Mouse (Mus musculus) liver, embryonic 16.5 days (tissue): ENCODE measurements around the gene Rab43. TPM values are rescaled to one million over a fixed set of nuclear protein-coding genes. Genes with fewer than 3 reads are reported as not detected.

ENCODE experiments used
- ATAC-seq: fragments of 200-750 bp; cut with Nextera tagmentation; 2 replicates; pipeline ENCODE4 v1.8.0; 2017; ENCODE audit warnings: low read depth, mild to moderate bottlenecking, moderate number of reproducible peaks, moderate library complexity
- H3K27ac ChIP-seq: fragments of 300-500 bp; sonication (generic); 2 replicates; pipeline ENCODE4 v1.5.1; 2014; ENCODE audit warnings: mild to moderate bottlenecking, low read length
- H3K27me3 ChIP-seq: fragments of 300-500 bp; sonication (generic); 2 replicates; pipeline ENCODE4 v1.6.1; 2014; ENCODE audit warnings: low read depth, low read length, mixed read lengths; ENCODE audit not compliant: control insufficient read depth, insufficient read depth
- H3K36me3 ChIP-seq: fragments of 300-500 bp; sonication (generic); 2 replicates; pipeline ENCODE4 v1.6.1; 2014; ENCODE audit warnings: mild to moderate bottlenecking; ENCODE audit not compliant: control insufficient read depth, insufficient read depth
- H3K4me1 ChIP-seq: fragments of 300-500 bp; sonication (generic); 2 replicates; pipeline ENCODE4 v1.6.1; 2014; ENCODE audit warnings: low read depth, low read length, mixed read lengths; ENCODE audit not compliant: control insufficient read depth
- H3K4me2 ChIP-seq: fragments of 300-500 bp; sonication (generic); 2 replicates; pipeline ENCODE4 v1.6.1; 2014; ENCODE audit warnings: low read depth, low read length, mixed read lengths
- H3K4me3 ChIP-seq: fragments of 300-500 bp; sonication (generic); 2 replicates; pipeline ENCODE4 v1.5.1; 2014; ENCODE audit warnings: low read depth, mild to moderate bottlenecking, low read length
- H3K9ac ChIP-seq: fragments of 300-500 bp; sonication (generic); 2 replicates; pipeline ENCODE4 v1.6.1; 2014; ENCODE audit warnings: low read depth, low read length
- H3K9me3 ChIP-seq: fragments of 300-500 bp; sonication (generic); replicated peaks from 2 replicates; pipeline ENCODE4 v1.6.1; 2016; ENCODE audit warnings: low read length; ENCODE audit not compliant: control insufficient read depth
- WGBS: fragments of 180-500 bp; shearing (Covaris S2); extraction: QIAGEN DNeasy Blood & Tissue Kit; methylation state at CpG from one replicate; pipeline ENCODE4 v1.1.7; 2014; ENCODE audit not compliant: insufficient replicate concordance; 5-methylcytosine and 5-hydroxymethylcytosine counted together
- polyA plus RNA-seq: library from polyadenylated mRNA; unstranded; fragments of >200 nt; fragmentation: Nextera tagmentation; extraction: Ambion mirVana; gene quantifications from 2 replicates; pipeline ENCODE4 v1.2.1, GENCODE M21; 2015

The Rab43 gene
- 32.4 and 34.8 TPM in 2 replicates for polyA plus RNA-seq

DNA sequence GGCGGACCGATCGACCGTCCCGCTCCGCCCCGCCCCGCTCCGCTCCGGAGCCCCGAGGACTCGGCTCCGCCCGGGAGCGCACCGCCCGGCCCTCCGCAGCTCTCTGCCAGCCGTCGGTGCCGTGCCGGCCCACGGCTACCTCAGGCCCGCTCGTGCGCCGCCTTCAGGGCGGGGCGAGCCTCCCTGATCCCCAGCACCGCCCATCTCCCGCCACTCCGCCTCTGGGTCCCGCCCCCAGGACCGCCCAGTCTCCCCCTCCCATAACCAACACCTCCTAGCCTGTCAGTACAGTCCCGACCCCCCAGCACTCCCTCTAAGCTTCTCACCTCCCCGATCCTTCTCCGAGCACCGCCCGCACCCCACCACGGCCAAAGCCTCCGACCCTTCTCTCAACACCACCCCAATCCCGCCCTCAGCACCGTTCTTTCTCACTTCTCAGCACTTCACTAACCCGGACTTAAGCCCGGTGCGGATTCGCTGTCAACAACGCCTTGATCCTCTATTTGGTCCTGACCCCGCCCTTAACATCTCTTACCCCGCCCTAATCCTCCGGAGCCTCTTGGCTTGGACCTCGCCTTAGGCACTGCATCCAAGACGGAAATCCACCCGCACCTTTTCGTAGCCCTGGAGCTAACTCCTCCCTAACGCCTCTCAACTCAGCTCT lies at the start of gene Rab43:
TSS of gene Rab43 (minus strand) at position 490 of the 664 bp plus-strand sequence.
- H3K9me3 ChIP-seq = no peaks in the 10 kb centered on the region
- peak within 1 kb of the TSS; percentile 85 for H3K4me3 ChIP-seq

GRCm38 (mm10) chr6:87857071-87857470 lies 45.1 kb upstream of the Rab43 start:
- H3K36me3 ChIP-seq = no peaks in the 10 kb centered on the region
- H3K27ac ChIP-seq = no peak overlapping the region
- no peaks in the 10 kb centered on the region for H3K9me3 ChIP-seq
- no peak overlapping the region for H3K4me2 ChIP-seq
- ATAC-seq = no peak
- no peaks in the 10 kb centered on the region for H3K27me3 ChIP-seq
- H3K4me1 ChIP-seq = peaks cover 10% of the 10 kb centered on the region
- no peak overlapping the region for H3K4me3 ChIP-seq
- H3K9ac ChIP-seq = no peak overlapping the region
- 33% methylated on average over 1 of the region's 1 CpGs for WGBS

More for the DNA sequence above, at the start of gene Rab43:
- peak within 1 kb of the TSS; percentile 90 for H3K4me2 ChIP-seq
- H3K36me3 ChIP-seq = no peaks in the 10 kb centered on the region
- peaks cover 41% of the 10 kb centered on the region for H3K4me1 ChIP-seq
- ATAC-seq = peak; percentile 90
- H3K27ac ChIP-seq = peak within 1 kb of the TSS; percentile 99
- H3K27me3 ChIP-seq = no peaks in the 10 kb centered on the region
- H3K9ac ChIP-seq = peak within 1 kb of the TSS; percentile 98
- under 1% methylated on average over 56 of the region's 56 CpGs for WGBS

- Histone ChIP-seq H3K4me3 (no peak overlapping the region), H3K27me3 (no peaks in the 10 kb centered on the region), H3K4me1 (peaks cover 21% of the 10 kb centered on the region), H3K4me2 (no peak overlapping the region), H3K36me3 (0 out of 2 replicates have a peak, but pooled peaks cover 2% of the 10 kb centered on the region), H3K9ac (no peak overlapping the region), H3K9me3 (no peaks in the 10 kb centered on the region), H3K27ac (no peak overlapping the region)
- ATAC-seq = no peak
- 75% methylated on average over 4 of the region's 4 CpGs for WGBS
Observed at GRCm38 (mm10) chr6:87853446-87853845, 41.5 kb upstream of the Rab43 start.

DNA sequence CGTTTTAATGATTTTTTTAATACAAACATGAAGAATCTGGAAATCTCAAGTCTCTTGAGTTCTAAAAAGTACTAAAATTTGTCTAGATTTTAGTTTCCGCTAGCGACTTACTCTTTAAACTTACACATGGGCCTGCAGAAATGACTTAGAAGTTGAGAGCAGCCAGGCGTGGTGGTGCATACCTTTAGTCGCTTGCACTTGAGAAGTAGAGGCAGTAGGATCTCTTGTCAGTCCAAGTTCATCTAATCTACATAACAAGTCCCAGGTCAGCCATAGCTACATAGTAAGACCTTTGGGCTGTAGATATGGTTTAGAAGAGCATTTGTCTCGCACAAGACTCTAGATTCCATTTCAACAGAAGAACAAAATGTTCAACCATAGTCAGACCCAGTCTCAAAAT lies 39.9 kb upstream of the Rab43 start:
- Histone ChIP-seq H3K4me1 (peaks cover 33% of the 10 kb centered on the region), H3K27ac (no peak overlapping the region), H3K4me2 (peak overlapping the region; percentile 95; the same call in 1 of the 2 replicates), H3K9ac (no peak overlapping the region), H3K4me3 (no peak overlapping the region), H3K27me3 (no peaks in the 10 kb centered on the region), H3K9me3 (no peaks in the 10 kb centered on the region), H3K36me3 (peaks cover 11% of the 10 kb centered on the region; the same call in 1 of the 2 replicates)
- WGBS = 70% methylated on average over 6 of the region's 6 CpGs
- no peak for ATAC-seq

- ATAC-seq = peak; percentile 97
- Histone ChIP-seq H3K36me3 (peaks cover 17% of the 10 kb centered on the region; the same call in 1 of the 2 replicates), H3K9me3 (no peaks in the 10 kb centered on the region), H3K27ac (peak within 1 kb of the TSS; percentile 94), H3K9ac (peak within 1 kb of the TSS; percentile 100), H3K4me2 (peak within 1 kb of the TSS; percentile 95), H3K4me3 (peak within 1 kb of the TSS; percentile 100), H3K27me3 (no peaks in the 10 kb centered on the region), H3K4me1 (peaks cover 35% of the 10 kb centered on the region)
- WGBS = under 1% methylated on average over 55 of the region's 55 CpGs
Observed at GRCm38 (mm10) chr6:87850900-87851614, 39.1 kb upstream of the Rab43 start, which contains the start of gene Cnbp. Gene Cnbp, minus strand, starts transcription at chr6:87851106.

DNA sequence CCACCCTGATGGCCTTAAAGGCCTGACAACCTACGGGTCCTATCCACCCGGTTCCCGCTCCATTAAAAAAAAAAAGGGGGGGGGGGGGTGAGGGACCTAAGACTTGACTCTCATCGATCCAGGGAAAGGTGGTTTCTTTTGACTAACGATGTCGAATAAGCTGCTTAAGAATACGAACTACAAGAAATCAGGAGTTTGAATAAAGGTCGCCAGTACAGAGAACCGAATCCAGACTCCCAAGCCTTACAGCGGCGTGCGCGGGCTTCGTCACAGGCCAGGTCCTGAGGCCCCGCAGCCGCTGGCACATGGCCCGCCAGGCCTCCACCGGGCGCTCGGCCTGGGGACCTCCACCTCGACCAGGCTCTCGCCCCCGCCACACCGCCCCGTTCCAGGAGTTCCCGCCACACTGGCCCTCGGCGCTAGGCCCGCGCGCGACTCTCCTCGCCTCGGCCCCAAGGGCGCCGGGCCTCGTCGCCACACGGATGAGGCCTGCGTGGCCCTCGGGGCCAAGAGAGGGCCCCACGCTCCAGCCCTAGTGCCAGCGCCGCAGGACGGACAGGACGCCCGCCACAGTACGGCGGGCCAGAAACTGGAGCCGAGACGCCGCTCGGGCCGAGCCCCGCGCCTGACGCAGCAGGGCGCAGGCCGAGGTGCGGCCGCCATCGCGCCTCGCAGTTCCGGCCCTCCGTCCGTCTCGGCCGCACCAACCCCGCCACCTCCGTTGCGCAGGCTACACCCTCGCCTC lies 38.4 kb upstream of the Rab43 start:
- Histone ChIP-seq H3K27ac (peak overlapping the region; percentile 94), H3K9ac (peak overlapping the region; percentile 100), H3K36me3 (peaks cover 23% of the 10 kb centered on the region), H3K4me1 (peaks cover 35% of the 10 kb centered on the region), H3K27me3 (no peaks in the 10 kb centered on the region), H3K4me2 (peak overlapping the region; percentile 86), H3K9me3 (no peaks in the 10 kb centered on the region), H3K4me3 (peak overlapping the region; percentile 100)
- peak; percentile 63 for ATAC-seq
- under 1% methylated on average over 72 of the region's 73 CpGs for WGBS

DNA sequence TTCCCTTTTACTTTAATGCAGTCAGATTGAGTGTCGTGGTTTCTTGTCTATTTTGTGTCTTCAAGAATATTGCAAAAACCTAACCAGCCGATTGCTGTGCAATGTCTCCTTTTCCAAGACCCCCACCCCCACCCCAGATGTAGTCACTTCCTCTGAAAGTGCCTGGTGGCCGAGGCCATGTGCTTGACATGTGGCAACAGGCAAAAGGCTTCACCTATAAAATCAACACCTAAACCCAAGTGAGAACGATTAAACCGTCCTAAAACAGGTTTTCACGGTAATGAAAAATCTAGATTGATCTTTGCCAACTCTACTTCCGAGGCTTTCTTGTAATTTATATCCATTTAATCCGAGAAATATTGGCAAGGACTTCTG lies 37.8 kb upstream of the Rab43 start:
- Histone ChIP-seq H3K27me3 (no peaks in the 10 kb centered on the region), H3K4me2 (peak overlapping the region; percentile 86), H3K36me3 (peaks cover 29% of the 10 kb centered on the region), H3K27ac (peak overlapping the region; percentile 94), H3K4me1 (peaks cover 35% of the 10 kb centered on the region), H3K9me3 (no peaks in the 10 kb centered on the region), H3K4me3 (peak overlapping the region; percentile 100), H3K9ac (peak overlapping the region; percentile 100)
- no peak for ATAC-seq
- WGBS = under 1% methylated on average over 8 of the region's 8 CpGs

GRCm38 (mm10) chr6:87846813-87847212 lies 34.8 kb upstream of the Rab43 start:
- Histone ChIP-seq H3K4me2 (peak overlapping the region; percentile 4; the same call in 1 of the 2 replicates), H3K4me1 (peaks cover 23% of the 10 kb centered on the region), H3K27ac (peak overlapping the region; percentile 45; the same call in 1 of the 2 replicates), H3K4me3 (no peak overlapping the region), H3K9ac (peak overlapping the region; percentile 38; the same call in 1 of the 2 replicates), H3K36me3 (peaks cover 55% of the 10 kb centered on the region), H3K9me3 (no peaks in the 10 kb centered on the region), H3K27me3 (no peaks in the 10 kb centered on the region)
- ATAC-seq = no peak
- WGBS = 66% methylated on average over 1 of the region's 1 CpGs
